Mouse (Mus musculus): ENCODE measurements at regions not wholly inside any gene's neighbourhood (a gene's known extent, or its start where the extent isn't known, plus 50 kb on each side); places are given as distances from the start of the nearest gene placed in this dataset.

- no peak for TF ChIP-seq POLR2A (IDR thresholded peaks at IDR 0.05; ENCODE audit: insufficient read depth, low read length)
- no peak for TF ChIP-seq CTCF (IDR thresholded peaks at IDR 0.05; ENCODE audit: low read depth, low read length)
- TF ChIP-seq EP300 (IDR thresholded peaks at IDR 0.05; ENCODE audit: insufficient read depth, low read depth, low read length): no peak
Observed at GRCm38 (mm10) chr1:64322197-64322596, 200.1 kb upstream of the Klf7 start.

Measured in ES-Bruce4 (cell line).